Mouse (Mus musculus): Measurements from ENCODE around the gene Tceal3.
"Not testable (repeated sequence)": the region's sequence is repeated elsewhere in the genome, so short reads cannot be mapped to it uniquely, and the experiment has no call there.

GRCm38 (mm10) chrX:136645857-136646256 is 55.2 kb downstream of the Tceal3 start:
- not testable (repeated sequence) for TF ChIP-seq GATA1 (IDR thresholded peaks at IDR 0.05; ENCODE audit: borderline replicate concordance, low read length); FLI1 (IDR thresholded peaks at IDR 0.05; ENCODE audit: low read length)

Measured in megakaryocyte, embryonic 14.5 days (primary cell).